Mouse (Mus musculus): ENCODE data around the gene Xlr5a. TPM values are rescaled to one million over a fixed set of nuclear protein-coding genes. Genes with fewer than 3 reads are reported as not detected.
A peak's percentile ranks its signal among the peaks of the same experiment; 100 is the strongest.
"Not testable (repeated sequence)": the region's sequence is repeated elsewhere in the genome, so short reads cannot be mapped to it uniquely, and the experiment has no call there.

Gene Xlr5a
- polyA plus RNA-seq (2015; fragmentation: Nextera tagmentation; extraction: Ambion mirVana): not detected in 2 replicates

- H3K4me2 ChIP-seq (replicated peaks): not testable (repeated sequence)
- WGBS: 89% methylated on average over 15 of the region's 17 CpGs
Observed at GRCm38 (mm10) chrX:73292876-73293275, at the start of gene Xlr5a, which contains the start of gene Xlr5c. Xlr5a (minus strand) TSS chrX:73292976. Xlr5c (minus strand) TSS chrX:73292976.

DNA sequence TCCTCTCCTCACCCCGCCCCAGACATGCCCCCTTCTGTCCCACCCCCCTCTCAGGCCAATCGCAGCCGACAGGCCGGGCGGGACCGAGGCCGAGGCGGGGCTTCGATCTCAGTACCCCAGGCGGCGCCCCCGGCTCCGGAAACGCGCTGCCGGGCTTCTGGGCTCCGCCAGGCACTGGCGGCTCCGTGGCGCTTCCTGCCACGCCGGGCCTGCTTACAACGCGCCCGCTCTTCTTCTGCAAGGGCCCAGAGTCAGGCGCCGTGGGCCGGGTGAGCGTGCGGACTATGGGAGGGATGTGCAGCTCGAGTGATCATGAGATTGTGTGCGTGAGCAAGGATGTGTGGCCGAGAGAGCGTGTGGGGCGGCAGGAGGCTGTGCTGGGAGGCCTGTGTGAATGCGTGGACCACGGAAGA is 49.7 kb upstream of the Xlr5a start, which contains the start of gene Zfp275:
Gene Zfp275, plus strand, starts transcription at position 139 of the 413 bp plus-strand sequence.
- H3K9ac ChIP-seq: peak within 1 kb of the TSS; percentile 44; the same call in 1 of the 2 replicates
- H3K36me3 ChIP-seq: no peaks in the 10 kb centered on the region
- H3K27me3 ChIP-seq: peaks cover 6% of the 10 kb centered on the region; the same call in 1 of the 2 replicates
- H3K4me3 ChIP-seq (replicated peaks): peak within 1 kb of the TSS; percentile 59
- H3K4me1 ChIP-seq: no peaks in the 10 kb centered on the region
- peak; percentile 93 for ATAC-seq (ENCODE audit: insufficient number of reproducible peaks, low FRiP score, low TSS enrichment, low read depth)
- no peaks in the 10 kb centered on the region for H3K9me3 ChIP-seq (replicated peaks)
- 18% methylated on average over 34 of the region's 37 CpGs for WGBS
- peak within 1 kb of the TSS; percentile 46 for H3K4me2 ChIP-seq (replicated peaks)
- peak within 1 kb of the TSS; percentile 73 for H3K27ac ChIP-seq (replicated peaks)

More at GRCm38 (mm10) chrX:73292876-73293275, at the start of gene Xlr5a, which contains the start of gene Xlr5c:
- not testable (repeated sequence) for H3K27ac ChIP-seq (replicated peaks); H3K9ac ChIP-seq; H3K4me1 ChIP-seq; H3K27me3 ChIP-seq; H3K36me3 ChIP-seq; H3K9me3 ChIP-seq (replicated peaks); H3K4me3 ChIP-seq (replicated peaks); ATAC-seq (ENCODE audit: insufficient number of reproducible peaks, low FRiP score, low TSS enrichment, low read depth)

GRCm38 (mm10) chrX:73342068-73342467 is 49.3 kb upstream of the Xlr5a start:
- 40% methylated on average over 3 of the region's 3 CpGs for WGBS
- Histone ChIP-seq H3K27ac (replicated peaks) (no peak overlapping the region), H3K27me3 (peaks cover 6% of the 10 kb centered on the region; the same call in 1 of the 2 replicates), H3K4me2 (replicated peaks) (peak overlapping the region; percentile 46), H3K9ac (no peak overlapping the region), H3K4me1 (no peaks in the 10 kb centered on the region), H3K4me3 (replicated peaks) (peak overlapping the region; percentile 59), H3K36me3 (no peaks in the 10 kb centered on the region), H3K9me3 (replicated peaks) (no peaks in the 10 kb centered on the region)
- no peak for ATAC-seq (ENCODE audit: insufficient number of reproducible peaks, low FRiP score, low TSS enrichment, low read depth)

- 41% methylated on average over 1 of the region's 1 CpGs for WGBS
- Histone ChIP-seq H3K36me3 (no peaks in the 10 kb centered on the region), H3K4me2 (replicated peaks) (no peak overlapping the region), H3K4me3 (replicated peaks) (no peak overlapping the region), H3K9ac (no peak overlapping the region), H3K4me1 (no peaks in the 10 kb centered on the region), H3K27ac (replicated peaks) (no peak overlapping the region), H3K27me3 (peaks cover 6% of the 10 kb centered on the region; the same call in 1 of the 2 replicates), H3K9me3 (replicated peaks) (no peaks in the 10 kb centered on the region)
- no peak for ATAC-seq (ENCODE audit: insufficient number of reproducible peaks, low FRiP score, low TSS enrichment, low read depth)
Observed at GRCm38 (mm10) chrX:73341473-73341872, 48.7 kb upstream of the Xlr5a start.

DNA sequence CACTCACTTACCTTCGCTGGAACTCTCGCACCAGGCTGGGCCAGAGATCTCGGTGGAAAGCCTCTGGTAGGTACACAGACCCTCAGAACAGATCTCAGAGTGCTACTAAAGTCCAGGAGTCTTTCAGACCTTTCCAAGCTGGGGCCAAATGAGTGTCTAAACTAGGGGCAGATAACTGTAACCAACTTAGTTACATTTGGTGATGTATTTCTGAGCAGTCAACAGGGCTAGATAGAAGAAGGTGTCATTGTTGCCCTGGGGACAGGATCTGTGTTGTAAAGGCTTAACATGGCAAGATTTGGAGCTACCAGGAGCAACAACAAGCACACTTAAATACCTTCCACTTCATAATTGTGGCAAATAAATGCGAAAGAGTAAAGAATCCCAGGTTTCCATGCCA is 44.0 kb upstream of the Xlr5a start, which contains the start of gene Gm45015:
Gene Gm45015, minus strand, starts transcription at position 101 of the 400 bp plus-strand sequence.
- Histone ChIP-seq H3K9ac (no peak within 1 kb of the TSS), H3K36me3 (no peaks in the 10 kb centered on the region), H3K4me1 (no peaks in the 10 kb centered on the region), H3K4me2 (replicated peaks) (no peak within 1 kb of the TSS), H3K27ac (replicated peaks) (no peak within 1 kb of the TSS), H3K4me3 (replicated peaks) (no peak within 1 kb of the TSS), H3K9me3 (replicated peaks) (no peaks in the 10 kb centered on the region), H3K27me3 (no peaks in the 10 kb centered on the region)
- 84% methylated on average over 4 of the region's 4 CpGs for WGBS
- no peak for ATAC-seq (ENCODE audit: insufficient number of reproducible peaks, low FRiP score, low TSS enrichment, low read depth)

- H3K4me2 ChIP-seq (replicated peaks): no peak overlapping the region
- no peak overlapping the region for H3K9ac ChIP-seq
- no peaks in the 10 kb centered on the region for H3K36me3 ChIP-seq
- H3K4me3 ChIP-seq (replicated peaks): no peak overlapping the region
- peaks cover 4% of the 10 kb centered on the region; the same call in 1 of the 2 replicates for H3K27me3 ChIP-seq
- H3K27ac ChIP-seq (replicated peaks): no peak overlapping the region
- no peaks in the 10 kb centered on the region for H3K9me3 ChIP-seq (replicated peaks)
- no peaks in the 10 kb centered on the region for H3K4me1 ChIP-seq
- ATAC-seq (ENCODE audit: insufficient number of reproducible peaks, low FRiP score, low TSS enrichment, low read depth): no peak
Observed at GRCm38 (mm10) chrX:73333548-73333947, 40.8 kb upstream of the Xlr5a start.

DNA sequence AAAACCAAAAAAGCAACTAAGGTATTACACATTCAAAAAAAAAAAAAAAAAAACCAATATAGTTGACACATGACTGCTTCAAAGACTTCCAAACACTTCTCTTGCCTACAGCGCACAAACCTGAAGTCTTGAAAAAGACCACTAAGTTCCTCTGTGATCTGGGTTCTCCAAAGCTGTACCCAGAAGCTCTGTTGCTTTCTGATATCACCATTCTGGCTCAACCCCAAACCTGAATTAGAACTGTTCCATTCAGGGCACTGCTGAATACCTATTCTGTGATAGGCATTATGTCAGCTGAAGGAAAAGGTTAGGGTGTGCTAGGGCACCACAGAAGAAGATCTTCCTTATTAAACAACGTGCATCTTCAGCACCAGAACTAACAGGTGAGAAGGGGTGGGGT is 34.4 kb upstream of the Xlr5a start:
- no peaks in the 10 kb centered on the region for H3K4me1 ChIP-seq
- H3K4me2 ChIP-seq (replicated peaks): no peak overlapping the region
- H3K9me3 ChIP-seq (replicated peaks): no peaks in the 10 kb centered on the region
- ATAC-seq (ENCODE audit: insufficient number of reproducible peaks, low FRiP score, low TSS enrichment, low read depth): no peak
- H3K4me3 ChIP-seq (replicated peaks): no peak overlapping the region
- no peaks in the 10 kb centered on the region for H3K36me3 ChIP-seq
- peaks cover 4% of the 10 kb centered on the region; the same call in 1 of the 2 replicates for H3K27me3 ChIP-seq
- H3K27ac ChIP-seq (replicated peaks): no peak overlapping the region
- no peak overlapping the region for H3K9ac ChIP-seq
- WGBS: 74% methylated on average over 2 of the region's 2 CpGs

- Histone ChIP-seq H3K4me2 (replicated peaks) (no peak overlapping the region), H3K36me3 (no peaks in the 10 kb centered on the region), H3K9ac (no peak overlapping the region), H3K27me3 (no peaks in the 10 kb centered on the region), H3K4me3 (replicated peaks) (no peak overlapping the region), H3K27ac (replicated peaks) (no peak overlapping the region), H3K4me1 (no peaks in the 10 kb centered on the region), H3K9me3 (replicated peaks) (no peaks in the 10 kb centered on the region)
- WGBS: 61% methylated on average over 3 of the region's 3 CpGs
- no peak for ATAC-seq (ENCODE audit: insufficient number of reproducible peaks, low FRiP score, low TSS enrichment, low read depth)
Observed at GRCm38 (mm10) chrX:73321029-73321428, 28.3 kb upstream of the Xlr5a start.

DNA sequence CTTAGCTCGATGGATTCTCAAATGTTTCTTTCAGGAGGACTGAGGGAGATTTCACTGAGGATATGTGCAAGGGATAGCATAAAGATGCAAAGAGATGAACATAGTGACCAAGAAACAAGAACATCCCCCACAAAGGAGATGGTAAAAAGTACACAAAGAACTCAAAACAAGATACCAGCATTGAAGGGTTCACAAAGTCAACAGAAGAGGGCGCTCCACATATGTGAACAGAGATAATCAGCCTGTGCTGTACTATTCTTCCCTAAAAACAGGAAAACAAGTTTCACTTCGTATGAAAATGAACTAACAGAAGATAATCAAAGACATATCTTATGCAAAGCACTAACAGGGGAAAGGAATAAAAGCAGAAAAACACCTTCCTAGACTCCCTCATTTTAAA is 19.7 kb upstream of the Xlr5a start:
- Histone ChIP-seq H3K27me3 (no peaks in the 10 kb centered on the region), H3K27ac (replicated peaks) (no peak overlapping the region), H3K4me1 (no peaks in the 10 kb centered on the region), H3K4me2 (replicated peaks) (no peak overlapping the region), H3K4me3 (replicated peaks) (no peak overlapping the region), H3K9ac (no peak overlapping the region), H3K9me3 (replicated peaks) (no peaks in the 10 kb centered on the region), H3K36me3 (no peaks in the 10 kb centered on the region)
- WGBS: 44% methylated on average over 3 of the region's 3 CpGs
- ATAC-seq (ENCODE audit: insufficient number of reproducible peaks, low FRiP score, low TSS enrichment, low read depth): no peak

DNA sequence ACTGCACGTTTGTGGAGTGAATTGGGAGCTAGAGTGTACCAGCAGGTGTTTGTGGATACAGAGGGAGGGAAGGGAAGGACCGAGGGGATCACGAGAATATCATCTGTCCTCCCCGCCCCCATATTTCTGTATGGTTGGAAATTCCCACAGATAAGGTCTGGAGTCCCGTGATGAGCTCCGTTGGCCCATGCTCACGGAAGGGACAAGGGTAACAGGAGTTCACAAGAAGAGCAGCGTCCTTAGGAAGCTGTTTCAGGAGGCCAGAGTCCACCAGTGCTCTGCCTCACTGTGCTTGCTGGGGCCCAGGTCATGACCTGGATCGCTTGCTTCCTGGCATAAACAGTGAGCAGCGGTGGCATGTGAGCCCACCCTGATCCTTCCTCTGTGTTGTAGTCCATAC is 3.0 kb upstream of the Xlr5a start:
- not testable (repeated sequence) for H3K4me1 ChIP-seq; H3K27me3 ChIP-seq; H3K4me3 ChIP-seq (replicated peaks); H3K36me3 ChIP-seq; H3K4me2 ChIP-seq (replicated peaks); H3K27ac ChIP-seq (replicated peaks); H3K9me3 ChIP-seq (replicated peaks); H3K9ac ChIP-seq; ATAC-seq (ENCODE audit: insufficient number of reproducible peaks, low FRiP score, low TSS enrichment, low read depth)
- WGBS: 70% methylated on average over 10 of the region's 10 CpGs

- not testable (repeated sequence) for H3K4me1 ChIP-seq; H3K9ac ChIP-seq; H3K27ac ChIP-seq (replicated peaks); H3K4me3 ChIP-seq (replicated peaks); H3K9me3 ChIP-seq (replicated peaks); H3K27me3 ChIP-seq; H3K36me3 ChIP-seq; H3K4me2 ChIP-seq (replicated peaks); ATAC-seq (ENCODE audit: insufficient number of reproducible peaks, low FRiP score, low TSS enrichment, low read depth)
- 89% methylated on average over 14 of the region's 14 CpGs for WGBS
Observed at GRCm38 (mm10) chrX:73265270-73265669, 27.5 kb downstream of the Xlr5a start, which contains the start of gene Xlr3c. Xlr3c (minus strand) TSS chrX:73265390.

- H3K9ac ChIP-seq; H3K36me3 ChIP-seq; H3K27ac ChIP-seq (replicated peaks); H3K9me3 ChIP-seq (replicated peaks); H3K27me3 ChIP-seq; H3K4me3 ChIP-seq (replicated peaks); ATAC-seq (ENCODE audit: insufficient number of reproducible peaks, low FRiP score, low TSS enrichment, low read depth); H3K4me1 ChIP-seq; H3K4me2 ChIP-seq (replicated peaks): not testable (repeated sequence)
- WGBS: 88% methylated on average over 1 of the region's 2 CpGs
Observed at GRCm38 (mm10) chrX:73262428-73262827, 30.3 kb downstream of the Xlr5a start.
